Mouse (Mus musculus): ENCODE data around the gene Taz.

GRCm38 (mm10) chrX:74273422-74274322, 8.0 kb upstream of the Taz start:
- TF ChIP-seq EP300 (IDR thresholded peaks at IDR 0.05; ENCODE audit: insufficient read depth, low read depth, low read length) = no peak
- no peak for TF ChIP-seq CTCF (IDR thresholded peaks at IDR 0.05; ENCODE audit: low read depth, low read length)
- no peak for TF ChIP-seq POLR2A (IDR thresholded peaks at IDR 0.05; ENCODE audit: insufficient read depth, low read length)
